Mouse (Mus musculus): ENCODE data around the gene Ell. TPM values are rescaled to one million over a fixed set of nuclear protein-coding genes. Genes with fewer than 3 reads are reported as not detected.

Gene Ell
- total RNA-seq, 2 experiments from 2014 or later = 11.9 to 14.6 TPM

DNA sequence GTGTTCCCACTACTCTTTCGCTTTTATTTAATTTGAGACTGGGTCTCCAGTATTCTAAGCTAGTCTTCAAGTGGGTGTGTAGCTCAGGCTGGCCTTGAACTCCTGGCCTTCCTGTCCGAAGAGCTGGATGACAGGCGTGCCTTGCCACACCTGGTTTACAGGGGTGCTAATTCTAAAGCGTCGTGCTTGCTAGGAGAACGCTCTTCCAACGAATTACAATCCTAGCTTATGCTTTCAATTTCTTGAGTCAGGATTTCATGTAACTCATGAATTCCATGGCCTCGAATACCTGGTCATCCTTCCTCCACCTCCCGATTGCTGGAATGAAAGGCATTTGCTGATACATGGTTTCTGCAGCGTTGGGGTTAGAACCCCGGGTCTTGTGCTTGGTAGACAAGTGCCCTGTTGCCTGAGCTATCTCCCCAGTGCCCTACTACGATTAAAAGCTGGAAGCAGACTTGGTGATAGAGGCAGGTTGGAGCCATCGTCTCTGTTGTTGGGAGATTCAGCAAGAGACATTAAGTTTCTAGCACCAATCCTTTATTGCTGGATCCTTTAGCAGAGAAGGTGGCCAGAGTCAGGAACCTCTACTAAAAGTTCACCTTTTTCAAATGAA is 11.0 kb upstream of the Ell start:
- intact Hi-C loops (cut with DNase I) = no loop called here
- Histone ChIP-seq H3K4me3 (peak overlapping the region; percentile 79), H3K27ac (peak overlapping the region; percentile 98)
- no peak for DNase-seq
- TF ChIP-seq CTCF (IDR thresholded peaks at IDR 0.05) = no peak

DNA sequence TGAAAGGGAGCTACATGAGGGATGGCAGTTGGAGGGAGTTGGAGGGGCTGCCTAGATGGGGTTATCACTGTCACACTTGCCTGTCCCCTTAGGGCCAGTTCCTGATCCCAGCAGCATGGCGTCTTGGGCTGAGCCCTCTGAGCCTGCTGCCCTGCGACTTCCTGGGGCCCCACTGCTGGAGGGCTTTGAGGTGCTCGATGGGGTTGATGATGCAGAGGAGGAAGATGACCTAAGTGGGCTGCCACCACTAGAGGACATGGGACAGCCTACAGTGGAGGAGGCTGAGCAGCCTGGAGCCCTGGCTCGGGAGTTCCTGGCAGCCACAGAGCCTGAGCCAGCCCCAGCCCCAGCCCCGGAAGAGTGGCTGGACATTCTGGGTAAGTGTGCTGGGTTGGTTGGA is 10.0 kb upstream of the Ell start:
- no peak for DNase-seq
- intact Hi-C loops (cut with DNase I) = no loop called here

DNA sequence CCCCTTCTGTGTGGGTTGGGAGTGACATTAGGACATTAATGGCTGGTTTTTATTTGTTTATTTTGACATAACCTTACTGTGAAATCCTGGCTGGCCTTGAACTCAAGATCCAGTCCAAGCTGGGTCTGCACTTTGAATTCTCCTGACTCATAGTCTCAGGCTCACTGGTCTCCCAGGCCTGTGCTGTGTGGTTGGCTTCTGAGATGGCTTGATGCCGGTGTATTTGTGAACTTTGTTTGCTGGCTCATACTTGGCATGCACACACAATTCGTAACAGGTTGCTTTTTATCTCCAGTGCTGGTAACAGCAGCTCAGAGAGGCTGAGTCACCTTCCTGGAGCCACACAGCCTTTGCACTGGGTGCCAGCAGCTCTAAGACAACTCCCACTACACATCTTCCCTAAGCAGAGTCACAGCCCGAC is 9.5 kb upstream of the Ell start:
- H3K4me3 ChIP-seq = no peak overlapping the region
- intact Hi-C loops (cut with DNase I) = no loop called here
- no peak for DNase-seq
- TF ChIP-seq CTCF (IDR thresholded peaks at IDR 0.05) = no peak
- no peak overlapping the region for H3K27ac ChIP-seq

More for the DNA sequence above, 10.0 kb upstream of the Ell start:
- no peak for TF ChIP-seq CTCF (IDR thresholded peaks at IDR 0.05)
- Histone ChIP-seq H3K4me3 (no peak overlapping the region), H3K27ac (no peak overlapping the region)

DNA sequence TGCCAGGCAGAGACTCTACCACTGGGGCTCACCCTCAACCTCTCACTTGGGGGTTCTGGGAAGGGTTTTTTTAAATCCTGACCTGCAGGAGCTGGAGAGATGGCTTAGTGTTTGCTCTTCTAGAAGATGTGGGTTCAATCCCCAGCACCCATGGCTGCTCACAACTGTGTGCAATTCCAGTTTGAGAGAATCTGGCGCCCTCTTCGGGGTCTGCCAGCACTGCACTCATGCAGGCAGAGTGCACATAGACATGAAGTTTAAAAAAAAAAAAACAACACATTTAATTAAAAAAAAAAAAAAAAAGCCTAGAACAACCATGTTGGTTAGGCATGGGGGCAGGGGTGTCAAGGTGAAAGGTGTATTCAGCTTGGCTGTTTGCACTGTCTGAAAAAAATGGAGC is 8.9 kb upstream of the Ell start:
- no peak for DNase-seq
- Histone ChIP-seq H3K4me3 (no peak overlapping the region), H3K27ac (no peak overlapping the region)
- TF ChIP-seq CTCF (IDR thresholded peaks at IDR 0.05) = no peak
- intact Hi-C loops (cut with DNase I) = no loop called here

DNA sequence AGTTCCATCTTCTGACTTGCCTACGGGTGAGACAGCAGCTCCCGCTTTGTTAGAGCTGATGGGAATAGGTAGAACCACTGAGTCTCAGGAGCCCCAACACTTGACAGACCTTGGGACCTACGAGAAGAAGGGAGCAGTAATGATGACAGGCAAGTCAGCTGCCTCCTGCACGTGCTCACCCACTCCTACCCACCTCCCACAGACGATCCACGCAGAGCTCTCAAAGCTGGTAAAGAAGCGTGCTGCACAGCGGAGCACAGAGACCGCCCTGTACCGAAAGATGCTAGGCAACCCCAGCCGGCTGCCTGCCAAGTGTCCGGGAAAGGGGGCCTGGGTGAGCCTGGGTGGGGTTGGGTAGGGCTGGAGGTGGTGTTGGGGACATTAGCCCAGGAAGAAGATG is 5.0 kb upstream of the Ell start:
- Histone ChIP-seq H3K27ac (no peak overlapping the region), H3K4me3 (no peak overlapping the region)
- DNase-seq = no peak
- intact Hi-C loops (cut with DNase I) = no loop called here
- no peak for TF ChIP-seq CTCF (IDR thresholded peaks at IDR 0.05)

DNA sequence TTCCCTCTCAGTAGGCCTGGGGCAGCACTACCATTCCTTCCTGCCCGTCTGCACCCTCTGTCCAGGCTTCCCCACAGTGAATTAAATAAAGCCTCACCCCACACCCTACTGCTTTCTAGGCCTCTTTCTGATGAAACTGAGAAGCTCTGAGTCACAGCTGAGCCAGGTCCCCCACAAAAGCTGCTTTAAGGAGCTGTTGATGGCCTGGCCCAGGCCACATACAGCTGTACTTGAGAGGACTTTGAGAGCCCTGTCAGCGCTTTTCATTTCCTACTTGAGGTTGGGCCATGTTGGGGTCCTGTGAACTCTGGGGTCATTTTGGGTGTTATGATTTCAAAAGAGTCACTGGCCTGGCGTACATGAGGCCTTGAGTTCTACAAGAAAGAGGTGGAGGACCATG is 4.0 kb upstream of the Ell start:
- Histone ChIP-seq H3K27ac (no peak overlapping the region), H3K4me3 (no peak overlapping the region)
- no peak for DNase-seq
- intact Hi-C loops (cut with DNase I) = no loop called here
- TF ChIP-seq CTCF (IDR thresholded peaks at IDR 0.05) = no peak

DNA sequence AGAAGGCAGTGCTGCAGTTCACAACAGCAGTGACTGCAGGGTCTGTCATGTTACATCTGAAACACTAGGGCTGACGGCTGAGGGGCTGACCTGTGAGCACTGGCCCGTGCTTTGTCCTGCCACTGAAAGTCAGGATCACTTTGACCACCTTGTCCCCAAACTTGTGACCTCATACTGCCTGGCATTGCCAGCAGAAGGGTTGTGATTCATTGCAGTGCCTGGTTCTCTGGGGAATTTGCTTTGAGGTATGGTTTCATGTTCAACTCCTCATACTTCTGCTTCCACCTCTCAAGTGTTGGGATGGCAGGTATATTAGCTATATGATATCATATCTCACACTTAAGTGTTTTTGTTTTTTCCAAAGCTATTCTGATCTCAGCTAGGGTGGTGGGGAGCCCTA is 3.6 kb upstream of the Ell start:
- DNase-seq = no peak
- Histone ChIP-seq H3K27ac (no peak overlapping the region), H3K4me3 (no peak overlapping the region)
- no peak for TF ChIP-seq CTCF (IDR thresholded peaks at IDR 0.05)
- intact Hi-C loops (cut with DNase I) = no loop called here

DNA sequence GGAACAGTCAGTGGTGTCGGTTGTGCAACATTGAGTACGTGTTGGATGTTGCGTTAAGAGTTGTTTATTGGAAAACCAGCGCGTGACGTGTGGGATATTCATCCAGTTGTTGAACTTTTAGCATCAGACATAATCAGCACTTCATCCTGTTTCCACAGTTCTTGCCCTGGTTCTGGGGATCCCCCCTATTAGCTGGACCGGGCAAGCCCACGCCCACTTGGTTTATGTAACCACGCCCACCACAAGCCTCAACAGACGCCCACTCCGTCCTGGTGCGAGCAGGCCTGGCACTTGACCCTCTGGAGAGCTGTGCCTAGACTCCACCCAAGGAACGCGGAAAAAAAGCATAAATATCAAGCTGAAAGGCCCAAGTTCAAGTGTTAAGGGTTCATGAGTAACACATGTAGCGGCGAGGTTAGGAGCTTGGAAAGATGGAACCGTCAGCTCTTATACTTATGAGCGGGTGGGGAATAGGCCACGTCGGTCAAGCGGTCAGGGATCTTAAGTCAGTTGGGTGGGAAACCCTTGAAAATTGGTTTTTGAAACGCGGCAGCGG is 1.2 kb upstream of the Ell start:
- Histone ChIP-seq H3K27ac (peak overlapping the region; percentile 99), H3K4me3 (peak overlapping the region; percentile 93)
- no peak for TF ChIP-seq CTCF (IDR thresholded peaks at IDR 0.05)
- DNase-seq = peak; percentile 75
- intact Hi-C loops (cut with DNase I) = loop anchor here (2.0 kb wide), 1 partner anchor 15 kb away; no protein-coding TSS in a partner anchor

DNA sequence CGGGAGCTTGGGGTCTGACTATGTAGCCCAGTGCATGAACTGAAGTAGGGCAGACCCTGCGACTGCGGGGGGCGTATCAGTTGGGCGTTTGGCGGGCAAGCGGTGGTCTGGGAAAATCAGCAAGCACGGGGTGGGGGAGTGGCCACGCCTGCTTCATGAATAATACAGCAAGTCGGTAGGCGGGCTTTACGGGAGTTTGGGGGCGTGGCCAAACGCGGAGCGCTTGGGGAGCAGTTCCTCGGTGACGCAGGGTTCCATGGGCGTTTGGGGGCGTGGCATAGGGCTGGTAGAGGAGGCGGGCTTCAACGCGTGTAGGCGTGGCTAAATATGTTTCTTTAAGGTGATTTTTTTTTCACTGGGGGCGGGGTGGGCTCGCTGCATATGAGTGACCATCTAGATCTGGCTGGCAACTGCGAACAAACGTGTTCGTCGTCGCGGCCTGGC is 602 bp upstream of the Ell start:
- DNase-seq = peak; percentile 100
- intact Hi-C loops (cut with DNase I) = loop anchor here (2.0 kb wide), 1 partner anchor 16 kb away; no protein-coding TSS in a partner anchor
- Histone ChIP-seq H3K4me3 (peak overlapping the region; percentile 93), H3K27ac (peak overlapping the region; percentile 99)
- no peak for TF ChIP-seq CTCF (IDR thresholded peaks at IDR 0.05)

DNA sequence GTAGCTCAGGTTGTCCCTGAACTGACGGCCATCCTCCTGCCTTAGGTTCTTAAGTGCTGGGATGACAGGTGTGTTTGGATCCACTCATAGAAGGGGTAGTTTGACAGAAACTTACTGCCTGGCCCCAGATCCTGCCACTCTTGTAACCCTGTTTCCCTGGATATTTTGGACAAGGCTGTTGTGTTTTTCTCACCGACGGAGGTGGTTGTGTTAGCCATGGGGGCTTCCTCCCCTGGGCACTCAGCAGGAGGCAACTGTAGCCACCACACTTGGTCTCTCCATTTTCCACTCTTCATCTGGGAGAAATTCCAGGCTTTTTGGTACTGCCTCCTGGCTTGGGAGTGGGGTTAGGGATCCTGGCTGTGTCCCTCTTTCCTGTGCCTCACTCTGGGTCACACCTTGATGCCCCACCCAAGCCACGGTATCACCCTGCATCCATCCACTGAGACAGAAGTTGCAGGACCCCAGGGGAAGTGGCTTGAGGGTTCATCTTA is 803 bp downstream of the Ell start:
- TF ChIP-seq CTCF (IDR thresholded peaks at IDR 0.05) = no peak
- intact Hi-C loops (cut with DNase I) = no loop called here
- H3K27ac ChIP-seq = peak overlapping the region; percentile 99
- H3K4me3 ChIP-seq = peak overlapping the region; percentile 93
- DNase-seq = no peak

DNA sequence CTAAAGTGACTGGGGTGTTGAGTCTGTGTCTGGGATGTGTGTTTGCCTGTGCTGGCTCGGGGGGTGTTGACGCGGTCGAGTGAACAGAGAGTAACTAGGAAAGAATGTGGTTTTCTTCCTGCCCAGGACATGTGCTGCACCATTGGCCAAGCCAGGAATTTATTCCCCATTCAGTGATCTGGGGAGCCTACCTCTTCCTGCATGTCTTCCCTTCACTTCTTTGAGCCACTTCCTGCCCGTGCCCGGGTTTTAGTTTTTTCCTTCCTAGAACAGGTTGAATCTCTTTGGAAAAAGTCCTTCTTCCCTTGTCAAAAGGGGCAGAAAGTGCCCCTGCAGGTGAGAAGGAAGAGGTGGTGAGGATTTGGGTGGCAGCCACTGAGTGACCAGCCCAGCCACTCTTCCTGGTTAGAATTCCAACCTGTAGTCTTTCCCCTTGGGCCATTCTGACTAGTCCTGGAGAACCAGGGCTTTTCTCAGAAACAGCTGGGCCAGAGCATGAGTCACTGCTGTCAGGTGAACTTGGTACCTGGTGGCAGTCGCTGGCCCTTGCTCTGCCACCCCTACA is 1.3 kb downstream of the Ell start:
- Histone ChIP-seq H3K27ac (peak overlapping the region; percentile 99), H3K4me3 (peak overlapping the region; percentile 93)
- peak; percentile 50 for DNase-seq
- intact Hi-C loops (cut with DNase I) = no loop called here
- no peak for TF ChIP-seq CTCF (IDR thresholded peaks at IDR 0.05)

DNA sequence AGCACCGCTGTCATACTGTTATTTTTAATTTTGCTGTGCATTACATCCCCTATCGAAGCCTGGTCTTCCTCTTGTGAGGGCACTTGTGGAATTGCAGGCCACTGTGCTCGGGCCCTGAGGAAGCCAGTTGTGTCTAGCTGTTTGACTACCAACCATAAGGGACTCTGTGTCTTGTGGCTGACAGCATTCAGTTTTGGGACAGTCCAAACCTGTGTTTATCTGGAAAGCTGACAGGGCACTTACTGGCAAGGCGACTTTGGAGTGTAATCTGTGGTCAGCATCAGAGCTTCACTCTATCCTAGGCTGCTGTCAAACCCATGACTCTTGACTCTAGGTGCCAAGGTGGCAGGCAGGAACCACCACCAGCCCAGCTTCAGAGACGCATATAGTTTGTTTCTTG is 1.8 kb downstream of the Ell start:
- intact Hi-C loops (cut with DNase I) = no loop called here
- Histone ChIP-seq H3K4me3 (peak overlapping the region; percentile 93), H3K27ac (peak overlapping the region; percentile 99)
- TF ChIP-seq CTCF (IDR thresholded peaks at IDR 0.05) = 0 out of 2 replicates have a peak, but pooled peaks have one; percentile 12
- no peak for DNase-seq

DNA sequence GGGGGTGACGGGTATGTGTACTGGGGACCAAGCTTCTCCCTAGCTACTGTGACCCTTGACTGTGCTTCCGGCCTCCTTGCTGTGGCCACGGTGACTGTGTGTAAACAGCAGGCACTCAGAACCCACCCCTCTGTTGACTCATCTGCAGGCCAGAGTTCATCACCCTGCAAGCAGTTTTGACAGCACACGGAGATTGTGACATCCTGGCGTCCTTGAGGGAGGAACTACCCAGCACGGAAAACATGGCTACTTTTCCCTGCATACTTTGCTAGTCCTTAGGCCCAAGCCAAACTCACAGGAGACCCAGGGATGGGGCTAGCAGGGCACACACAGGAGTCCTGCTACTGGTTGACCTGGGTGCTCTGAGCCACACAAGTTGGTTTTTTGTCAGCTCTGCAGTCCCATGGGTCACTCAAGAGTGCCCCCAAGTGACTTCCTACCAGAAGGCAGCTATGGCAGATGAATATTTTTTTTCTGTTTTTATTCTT is 5.0 kb downstream of the Ell start:
- peak overlapping the region; percentile 99 for H3K27ac ChIP-seq
- peak; percentile 61 for TF ChIP-seq CTCF (IDR thresholded peaks at IDR 0.05)
- intact Hi-C loops (cut with DNase I) = no loop called here
- DNase-seq = peak; percentile 59
- H3K4me3 ChIP-seq = peak overlapping the region; percentile 23
